ENCODE assay signal across 16 mouse cellular contexts in the genomic region with DNA sequence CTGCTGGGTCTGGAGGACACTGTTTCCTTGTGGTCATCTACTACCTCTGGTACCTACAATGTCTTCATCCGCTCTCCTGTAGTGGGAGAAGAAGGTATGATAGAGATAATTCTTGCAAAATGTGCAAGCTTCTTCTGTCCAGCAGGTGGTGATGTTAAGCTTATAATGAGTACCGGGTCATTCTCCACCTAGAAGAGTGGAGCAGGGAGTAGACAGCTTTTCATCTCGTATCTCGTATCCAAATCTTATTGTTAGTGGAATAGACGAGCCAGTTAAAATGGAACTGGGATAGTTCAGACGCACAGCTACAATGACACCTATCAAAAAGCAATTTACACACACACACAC.
A peak's percentile ranks its signal among the peaks of the same experiment; 100 is the strongest.
DNase-seq lines count a peak whose midpoint lies in the region; ATAC-seq and TF ChIP-seq lines count a peak whose summit lies in the region.
"Had no signal": no experiment of that assay in that cellular context is flagged by ENCODE, and none has a peak within 500 bp of the region (broad histone marks: within the 10 kb centered on the region; RNA-seq: fewer than 3 reads in every experiment).

No protein-coding gene starts in this region.

- H3K9ac ChIP-seq in heart, adult 2 months (ENCODE audit: low read depth, low read length) = no peak overlapping the region
- no peak overlapping the region for H3K9ac ChIP-seq in midbrain, embryonic 14.5 days (replicated peaks; ENCODE audit: low read length)
- no peak overlapping the region for H3K9ac ChIP-seq in midbrain, embryonic 15.5 days
- H3K9ac ChIP-seq: embryonic facial prominence, embryonic 12.5 days; forebrain, embryonic 15.5 days; limb, embryonic 15.5 days; neural tube, embryonic 13.5 days had no signal

- H3K79me2 ChIP-seq in heart, adult 2 months (replicated peaks; ENCODE audit: control insufficient read depth, insufficient read depth, low read length) = no peaks in the 10 kb centered on the region

- intact Hi-C loops in heart, adult 2 months (cut with DNase I) = no loop called here
- intact Hi-C loops in heart, postnatal 10 days (cut with DNase I) = no loop called here

- TF ChIP-seq EP300 in heart, adult 2 months (IDR thresholded peaks at IDR 0.05; ENCODE audit: insufficient read depth, low read depth, low read length) = no peak

- 64% methylated on average over 6 of the region's 6 CpGs for WGBS in heart, adult 2 months
- 69% methylated on average over 6 of the region's 6 CpGs for WGBS in midbrain, embryonic 14.5 days
- 59% methylated on average over 6 of the region's 6 CpGs for WGBS in midbrain, embryonic 15.5 days

- H3K36me3 ChIP-seq in heart, adult 2 months (ENCODE audit: control insufficient read depth, insufficient read depth, low read length) = no peaks in the 10 kb centered on the region
- no peaks in the 10 kb centered on the region for H3K36me3 ChIP-seq in midbrain, embryonic 14.5 days (ENCODE audit: control insufficient read depth, insufficient read depth, low read length)
- no peaks in the 10 kb centered on the region for H3K36me3 ChIP-seq in midbrain, embryonic 15.5 days (replicated peaks)
- H3K36me3 ChIP-seq: embryonic facial prominence, embryonic 12.5 days; forebrain, embryonic 15.5 days; limb, embryonic 15.5 days; neural tube, embryonic 13.5 days had no signal

- H3K9me3 ChIP-seq in midbrain, embryonic 14.5 days (ENCODE audit: control insufficient read depth, low read length) = no peaks in the 10 kb centered on the region
- H3K9me3 ChIP-seq in midbrain, embryonic 15.5 days = no peaks in the 10 kb centered on the region
- H3K9me3 ChIP-seq: embryonic facial prominence, embryonic 12.5 days; forebrain, embryonic 15.5 days; limb, embryonic 15.5 days; neural tube, embryonic 13.5 days had no signal

- TF ChIP-seq CTCF in heart, adult 2 months (IDR thresholded peaks at IDR 0.05) = peak; percentile 17; the same call in 1 of the 2 replicates

- no peak overlapping the region for H3K4me2 ChIP-seq in midbrain, embryonic 14.5 days (ENCODE audit: low read length)
- H3K4me2 ChIP-seq in midbrain, embryonic 15.5 days = no peak overlapping the region
- H3K4me2 ChIP-seq: embryonic facial prominence, embryonic 12.5 days; forebrain, embryonic 15.5 days; limb, embryonic 15.5 days; neural tube, embryonic 13.5 days had no signal

- no peak overlapping the region for H3K4me3 ChIP-seq in heart, adult 2 months
- no peak overlapping the region for H3K4me3 ChIP-seq in midbrain, embryonic 14.5 days (replicated peaks; ENCODE audit: low read depth, low read length)
- H3K4me3 ChIP-seq in midbrain, embryonic 15.5 days = no peak overlapping the region
- H3K4me3 ChIP-seq: embryonic facial prominence, embryonic 12.5 days; forebrain, embryonic 15.5 days; limb, embryonic 15.5 days; neural tube, embryonic 13.5 days had no signal

- no peak for DNase-seq in heart, adult 2 months
- DNase-seq in heart, postnatal 10 days = no peak
- DNase-seq in midbrain, embryonic 14.5 days = peak; percentile 60
- peak; percentile 44 for DNase-seq in R1 (ENCODE audit: low read depth, low spot score)
- DNase-seq in testis, postnatal 14 days (ENCODE audit: low spot score) = no peak
- no peak for DNase-seq in adrenal gland, postnatal 25 days
- DNase-seq: adrenal gland, adult 2 months; gastrocnemius, postnatal 36 days; spleen, adult 18-20 months had no signal

- H3K4me1 ChIP-seq in heart, adult 2 months (ENCODE audit: control insufficient read depth, insufficient read depth, low read length) = no peaks in the 10 kb centered on the region
- H3K4me1 ChIP-seq in midbrain, embryonic 14.5 days (ENCODE audit: control insufficient read depth, insufficient read depth, low read length) = no peaks in the 10 kb centered on the region
- no peaks in the 10 kb centered on the region for H3K4me1 ChIP-seq in midbrain, embryonic 15.5 days
- H3K4me1 ChIP-seq: forebrain, embryonic 15.5 days; limb, embryonic 15.5 days; neural tube, embryonic 13.5 days had no signal

- no peaks in the 10 kb centered on the region for H3K27me3 ChIP-seq in heart, adult 2 months (ENCODE audit: control insufficient read depth, insufficient read depth, low read length)
- H3K27me3 ChIP-seq in midbrain, embryonic 14.5 days (ENCODE audit: control insufficient read depth, insufficient read depth, low read length) = no peaks in the 10 kb centered on the region
- no peaks in the 10 kb centered on the region for H3K27me3 ChIP-seq in midbrain, embryonic 15.5 days (replicated peaks)
- H3K27me3 ChIP-seq: embryonic facial prominence, embryonic 12.5 days; forebrain, embryonic 15.5 days; limb, embryonic 15.5 days; neural tube, embryonic 13.5 days had no signal

- no peak for TF ChIP-seq POLR2A in heart, adult 2 months (IDR thresholded peaks at IDR 0.05; ENCODE audit: insufficient read depth, low read depth, low read length)

- ATAC-seq in midbrain, embryonic 14.5 days (ENCODE audit: low FRiP score, low TSS enrichment) = no peak
- no peak for ATAC-seq in midbrain, embryonic 15.5 days (replicated peaks)
- ATAC-seq: forebrain, embryonic 15.5 days; hindbrain, embryonic 16.5 days; midbrain, embryonic 16.5 days had no signal

- H3K27ac ChIP-seq in heart, adult 2 months = no peak overlapping the region
- H3K27ac ChIP-seq in midbrain, embryonic 14.5 days (replicated peaks; ENCODE audit: low read depth, low read length) = no peak overlapping the region
- no peak overlapping the region for H3K27ac ChIP-seq in midbrain, embryonic 15.5 days
- H3K27ac ChIP-seq: embryonic facial prominence, embryonic 12.5 days; forebrain, embryonic 15.5 days; limb, embryonic 15.5 days; neural tube, embryonic 13.5 days had no signal

Comparison
In these comparisons a context has a peak if more than half of its experiments do, and no peak if none do; other contexts are left out.
1. DNase-seq: peak in midbrain, embryonic 14.5 days (single experiment) and R1 (single experiment); none in heart, adult 2 months (0 of 2), heart, postnatal 10 days (0 of 2), testis, postnatal 14 days (single experiment) and adrenal gland, postnatal 25 days (single experiment).